Mouse (Mus musculus) ES-E14 (cell line): ENCODE data around the gene Rad51. TPM values are rescaled to one million over a fixed set of nuclear protein-coding genes. Genes with fewer than 3 reads are reported as not detected.

Experiments used
- DNase-seq: peaks from one replicate; pipeline ENCODE4 v3.0.0-alpha.2; 2013; ENCODE audit warnings: low read depth, low spot score
- H3K27ac ChIP-seq: 2 replicates; pipeline ENCODE4 v1.5.1; 2012; ENCODE audit warnings: low read depth, mild to moderate bottlenecking, low read length, moderate library complexity, mixed read lengths; ENCODE audit not compliant: poor library complexity, insufficient read depth, severe bottlenecking
- H3K36me3 ChIP-seq: 2 replicates; pipeline ENCODE4 v1.6.1; 2012; ENCODE audit warnings: mild to moderate bottlenecking, low read length, moderate library complexity, mixed read lengths; ENCODE audit not compliant: control insufficient read depth, poor library complexity, insufficient read depth, severe bottlenecking
- H3K4me1 ChIP-seq, 2 experiments: fragments of 150-350 bp in 1 of 2; sonication (generic) in 1 of 2; 2 replicates each; pipeline ENCODE4 v1.6.1; 2012; ENCODE audit warnings: low read length in 2 of 2, mild to moderate bottlenecking in 1 of 2, mixed read lengths in 1 of 2; ENCODE audit not compliant: control insufficient read depth in 2 of 2, insufficient read depth in 2 of 2, poor library complexity in 1 of 2
- H3K4me3 ChIP-seq, 2 experiments: fragments of 150-350 bp in 1 of 2; sonication (generic) in 1 of 2; 2 replicates each; pipeline ENCODE4 v1.5.1; 2012; ENCODE audit warnings: low read length in 2 of 2, low read depth in 1 of 2, mild to moderate bottlenecking in 1 of 2, mixed read lengths in 1 of 2; ENCODE audit not compliant: insufficient read depth in 1 of 2, poor library complexity in 1 of 2, severe bottlenecking in 1 of 2
- H3K9ac ChIP-seq: 2 replicates; pipeline ENCODE4 v1.6.1; 2012; ENCODE audit warnings: low read depth, mild to moderate bottlenecking, low read length, mixed read lengths; ENCODE audit not compliant: poor library complexity, insufficient read depth, severe bottlenecking
- H3K9me3 ChIP-seq: fragments of 150-350 bp; sonication (generic); 2 replicates; pipeline ENCODE4 v1.6.1; 2012; ENCODE audit warnings: low read depth, mild to moderate bottlenecking, low read length; ENCODE audit not compliant: control insufficient read depth, insufficient read depth
- CHD2 ChIP-seq: IDR thresholded peaks from 2 replicates; pipeline ENCODE4 v1.6.1; 2014; ENCODE audit warnings: mild to moderate bottlenecking, low read depth, low read length, inconsistent platforms
- HCFC1 ChIP-seq: IDR thresholded peaks from 2 replicates; pipeline ENCODE4 v1.6.1; 2012; ENCODE audit warnings: low read length, inconsistent platforms, borderline replicate concordance; ENCODE audit not compliant: insufficient read depth
- MAFK ChIP-seq: IDR thresholded peaks from 2 replicates; pipeline ENCODE4 v1.6.1; 2014; ENCODE audit warnings: mild to moderate bottlenecking, low read depth, low read length, inconsistent platforms; ENCODE audit not compliant: insufficient read depth
- ZC3H11A ChIP-seq: IDR thresholded peaks from 2 replicates; pipeline ENCODE4 v1.6.1; 2012; ENCODE audit warnings: low read depth, mild to moderate bottlenecking, inconsistent platforms, low read length, borderline replicate concordance
- ZNF384 ChIP-seq: IDR thresholded peaks from 2 replicates; pipeline ENCODE4 v1.6.1; 2012; ENCODE audit warnings: low read depth, low read length, inconsistent platforms
- in situ Hi-C, 2 experiments: fragments of 600-800 bp; cut with MboI; formaldehyde crosslinking; loops; one replicate each; pipeline ENCODE4 v1.15.1; 2025; ENCODE audit warnings: low sequenced_read_pairs in 2 of 2, inconsistent platforms in 1 of 2; ENCODE audit not compliant: unreplicated experiment in 2 of 2
- total RNA-seq: library from RNA; depleted of rRNA; stranded (reverse); fragments of 300-350 nt; gene quantifications from 2 replicates; pipeline ENCODE4 v1.2.3, GENCODE M21; 2012; rRNA removed

Gene Rad51
- total RNA-seq, 1 experiment = 42.2 TPM

- in situ Hi-C loops = no loop called here
- peak; percentile 68; the same call in 1 of the 2 replicates for TF ChIP-seq ZC3H11A
- TF ChIP-seq MAFK = no peak
- Histone ChIP-seq H3K9ac (peak overlapping the region; percentile 25; the same call in 1 of the 2 replicates), H3K36me3 (no peaks in the 10 kb centered on the region), H3K4me1 (peaks cover 0 to 8% of the 10 kb centered on the region in 2 experiments; a peak in 2 of 4 replicates), H3K9me3 (no peaks in the 10 kb centered on the region), H3K4me3 (peak overlapping the region; percentile 46 to 58), H3K27ac (peak overlapping the region; percentile 66)
- DNase-seq = peak; percentile 67
Measured at GRCm38 (mm10) chr2:119189029-119189710, 76.6 kb downstream of the Rad51 start.

DNA sequence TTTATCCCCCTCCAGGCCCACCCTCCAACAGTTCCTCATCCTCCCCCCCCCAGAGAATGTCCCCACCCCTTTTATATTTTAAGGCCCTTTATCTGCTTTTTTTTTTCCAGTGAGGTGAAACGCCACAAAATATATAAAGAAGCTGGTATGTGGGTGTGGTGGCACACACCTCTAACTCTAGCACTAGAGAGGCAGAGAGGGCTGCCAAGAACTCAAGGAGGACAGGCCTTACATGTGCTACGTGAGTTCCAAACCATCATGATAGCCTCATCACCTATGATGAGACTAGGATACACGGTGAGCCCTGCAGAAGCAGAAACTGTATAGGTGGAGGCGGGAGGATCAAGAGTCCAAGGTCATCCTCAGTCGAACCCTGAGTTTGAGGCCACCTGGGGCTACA, 78.4 kb downstream of the Rad51 start:
- H3K9ac ChIP-seq = no peak overlapping the region
- H3K9me3 ChIP-seq = no peaks in the 10 kb centered on the region
- H3K4me3 ChIP-seq = no peak overlapping the region
- TF ChIP-seq CHD2 = no peak
- no peak for DNase-seq
- no peaks in the 10 kb centered on the region for H3K36me3 ChIP-seq
- H3K4me1 ChIP-seq = peaks cover 0 to 8% of the 10 kb centered on the region in 2 experiments; a peak in 2 of 4 replicates
- H3K27ac ChIP-seq = no peak overlapping the region
- in situ Hi-C loops = no loop called here

- no peak for DNase-seq
- in situ Hi-C loops = no loop called here
- H3K27ac ChIP-seq = no peak overlapping the region
- peaks cover 0 to 11% of the 10 kb centered on the region in 2 experiments; a peak in 2 of 4 replicates for H3K4me1 ChIP-seq
- no peak overlapping the region for H3K4me3 ChIP-seq
- TF ChIP-seq HCFC1 (no peak), ZC3H11A (no peak), CHD2 (no peak), ZNF384 (no peak), MAFK (no peak)
- no peak overlapping the region for H3K9ac ChIP-seq
- no peaks in the 10 kb centered on the region for H3K9me3 ChIP-seq
- no peaks in the 10 kb centered on the region for H3K36me3 ChIP-seq
Measured at GRCm38 (mm10) chr2:119194140-119194539, 81.5 kb downstream of the Rad51 start.

DNA sequence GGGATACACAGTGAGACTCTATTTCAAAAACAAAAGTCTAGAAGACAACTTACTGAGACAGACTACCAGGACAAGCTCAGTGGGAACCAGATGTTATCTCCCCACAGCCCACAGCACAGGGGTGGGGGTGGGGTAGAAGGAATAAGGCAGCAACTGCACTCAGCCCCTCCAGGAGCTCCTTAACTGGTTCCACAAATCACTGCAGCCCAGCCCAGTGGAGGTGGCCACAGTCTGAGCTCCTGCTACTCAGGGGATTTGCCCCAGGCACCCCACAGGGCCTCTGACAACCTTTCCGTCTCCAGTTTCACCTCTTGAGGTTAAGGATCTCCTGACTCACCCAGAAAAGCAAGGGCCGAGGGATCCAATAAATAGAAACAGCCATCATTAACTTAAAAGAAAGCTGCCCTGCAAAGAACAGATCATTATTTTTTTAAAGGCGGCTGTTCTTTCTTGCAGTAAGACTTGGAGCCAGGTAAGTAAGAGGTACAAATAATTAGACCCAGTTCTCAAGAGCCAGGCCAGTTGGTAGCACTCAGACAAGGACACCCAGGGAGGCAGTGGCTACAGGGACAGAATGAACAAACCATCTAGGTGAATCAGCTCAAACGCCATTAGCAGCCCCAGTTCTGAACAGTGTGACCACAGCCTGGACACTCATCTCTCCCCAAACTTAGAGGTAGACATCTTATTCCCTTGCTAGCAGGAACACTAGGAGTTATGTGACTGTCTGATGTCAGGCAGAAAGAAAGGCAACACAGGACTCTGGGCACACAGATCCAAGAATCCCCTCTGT, 83.9 kb downstream of the Rad51 start:
- Histone ChIP-seq H3K9me3 (no peaks in the 10 kb centered on the region), H3K27ac (no peak overlapping the region), H3K36me3 (no peaks in the 10 kb centered on the region), H3K4me3 (no peak overlapping the region), H3K4me1 (peaks cover 0 to 9% of the 10 kb centered on the region in 2 experiments; a peak in 2 of 4 replicates), H3K9ac (no peak overlapping the region)
- DNase-seq = no peak
- TF ChIP-seq MAFK (no peak), ZC3H11A (no peak), HCFC1 (no peak), CHD2 (no peak), ZNF384 (no peak)
- in situ Hi-C loops = no loop called here

Other genes starting within 250 kb of the Rad51 start
- gene Bahd1, start 212.4 kb upstream of the Rad51 start, total RNA-seq = 6.0 and 7.7 TPM in 2 replicates
- 6.1 and 8.3 TPM in 2 replicates for gene Chst14, start 186.3 kb upstream of the Rad51 start, total RNA-seq
- 5.2 and 6.3 TPM in 2 replicates for gene Ccdc32, start 83.4 kb upstream of the Rad51 start, total RNA-seq
- 20.8 and 23.4 TPM in 2 replicates for gene Rpusd2, start 78.0 kb upstream of the Rad51 start, total RNA-seq
- gene Knl1, start 65.7 kb upstream of the Rad51 start, total RNA-seq = 25.5 and 31.4 TPM in 2 replicates
- gene Rmdn3, start 44.2 kb downstream of the Rad51 start, total RNA-seq = 72.9 and 95.9 TPM in 2 replicates
- gene Gchfr, start 55.0 kb downstream of the Rad51 start, total RNA-seq = 12.7 and 14.1 TPM in 2 replicates
- gene Gm14137, start 61.7 kb downstream of the Rad51 start, total RNA-seq = 0.37 and 0.45 TPM in 2 replicates
- gene Zfyve19, start 95.8 kb downstream of the Rad51 start, total RNA-seq = 15.7 and 19.8 TPM in 2 replicates
- 11.7 and 15.2 TPM in 2 replicates for gene Dnajc17, start 96.0 kb downstream of the Rad51 start, total RNA-seq
- gene Ppp1r14d, start 117.1 kb downstream of the Rad51 start, total RNA-seq = 0.95 and 1.6 TPM in 2 replicates
- gene Spint1, start 124.6 kb downstream of the Rad51 start, total RNA-seq = 80.3 and 167 TPM in 2 replicates
- gene Rhov, start 158.5 kb downstream of the Rad51 start, total RNA-seq = 1.8 and 1.9 TPM in 2 replicates
- gene Vps18, start 175.9 kb downstream of the Rad51 start, total RNA-seq = 17.0 and 17.8 TPM in 2 replicates
- gene Dll4, start 213.0 kb downstream of the Rad51 start, total RNA-seq = 0.27 and 0.42 TPM in 2 replicates
- gene Chac1, start 238.4 kb downstream of the Rad51 start, total RNA-seq = 20.9 and 31.0 TPM in 2 replicates